Mouse (Mus musculus): ENCODE data around the gene Sox3.
A peak's percentile ranks its signal among the peaks of the same experiment; 100 is the strongest.

Sox3 gene

DNA sequence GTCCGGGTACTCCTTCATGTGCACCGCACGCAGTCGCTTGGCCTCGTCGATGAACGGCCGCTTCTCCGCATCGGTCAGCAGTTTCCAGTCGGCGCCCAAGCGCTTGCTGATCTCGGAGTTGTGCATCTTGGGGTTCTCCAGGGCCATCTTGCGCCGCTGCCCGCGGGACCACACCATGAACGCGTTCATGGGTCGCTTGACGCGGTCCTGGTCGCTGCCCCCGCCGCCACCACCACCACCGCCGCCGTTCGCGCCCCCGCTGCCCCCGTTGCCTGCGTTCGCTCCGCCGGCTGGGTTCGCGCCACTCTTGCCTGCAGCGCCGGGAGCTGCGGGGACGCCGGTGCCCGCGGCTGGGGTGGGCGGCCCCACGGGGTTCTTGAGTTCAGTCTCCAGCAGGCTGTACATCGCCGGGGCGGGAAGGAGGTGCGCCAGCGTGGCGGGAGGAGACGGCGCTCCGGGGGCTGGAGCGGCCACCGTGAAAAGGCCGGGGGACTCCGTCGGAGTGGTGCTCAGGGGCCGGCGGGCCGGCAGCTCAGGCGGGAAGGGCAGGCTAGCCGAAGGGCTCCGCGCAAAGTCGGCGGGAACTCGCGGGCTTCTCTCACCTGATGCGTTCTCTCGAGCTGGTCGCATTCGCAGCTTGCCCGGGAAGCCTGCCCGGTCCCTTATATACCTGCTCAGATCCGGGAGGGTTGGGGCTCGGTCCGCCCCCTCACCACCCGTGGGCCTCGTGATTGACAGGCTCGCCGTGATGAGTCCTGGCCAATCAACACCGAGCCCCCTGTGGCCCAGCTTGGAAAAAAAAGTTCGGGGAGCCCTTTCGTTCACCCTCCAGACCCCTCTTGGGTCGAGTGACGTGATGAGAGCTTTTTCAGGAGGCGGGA lies at the start of gene Sox3:
TSS of gene Sox3 (minus strand) at position 630 of the 881 bp plus-strand sequence.
- peak; percentile 6 for DNase-seq

DNA sequence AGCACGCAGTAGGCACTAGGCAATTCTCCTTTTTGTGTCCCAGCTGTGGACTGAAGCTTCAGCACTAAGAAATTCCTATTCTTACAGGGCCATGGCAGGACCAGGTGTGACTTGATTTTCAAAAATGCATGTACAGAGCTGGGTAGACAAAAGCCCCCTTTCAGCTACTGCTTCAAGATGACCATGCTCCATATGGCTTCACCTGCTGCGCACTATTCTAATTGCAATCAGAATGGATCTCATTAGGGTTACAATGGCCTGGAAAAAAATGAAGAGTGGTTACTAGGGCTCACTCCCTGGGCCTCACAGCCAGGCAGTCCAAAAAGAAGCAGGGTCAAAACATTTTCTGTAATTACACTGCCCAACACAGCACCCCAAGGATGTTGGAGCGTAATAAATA lies 47.0 kb upstream of the Sox3 start:
- DNase-seq: no peak

DNA sequence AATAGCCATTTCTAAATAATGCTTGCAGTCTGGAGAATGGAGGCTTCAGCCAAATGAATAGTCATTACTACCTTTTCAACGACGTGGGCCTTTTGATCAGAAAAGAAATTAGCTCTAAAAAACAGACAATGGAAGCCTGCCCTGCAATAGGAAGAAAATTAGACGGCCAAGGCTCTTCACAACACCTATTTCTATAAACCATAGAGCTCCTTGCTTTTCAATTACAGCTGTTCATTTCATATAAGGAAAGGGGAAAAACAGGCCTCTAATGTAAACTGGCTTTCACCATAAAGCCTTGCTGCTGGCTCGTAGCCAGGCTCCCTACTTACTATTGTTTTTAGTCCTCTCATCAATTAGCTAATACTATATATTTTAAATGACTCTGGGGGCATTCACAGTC lies 6.3 kb upstream of the Sox3 start:
- DNase-seq: no peak

DNA sequence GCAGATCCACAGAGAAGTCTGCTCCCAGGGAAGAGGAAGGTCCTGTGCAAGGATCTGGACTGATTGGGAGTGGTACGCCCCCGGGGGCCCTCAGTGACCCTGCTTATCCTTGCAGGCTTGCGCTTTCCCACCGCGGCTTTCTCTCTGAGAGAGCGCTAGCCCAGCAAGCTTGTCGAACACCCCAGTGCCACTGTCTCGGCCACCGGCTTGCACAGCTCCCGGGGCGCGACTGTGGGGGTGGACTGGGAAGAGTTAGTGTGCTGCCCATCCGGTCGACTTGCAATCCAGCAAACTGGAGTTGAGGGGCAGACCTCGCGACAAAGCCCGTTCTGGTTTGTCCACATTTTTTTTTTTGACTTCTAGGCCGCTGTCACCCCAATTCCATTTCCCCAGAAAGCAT lies 5.4 kb upstream of the Sox3 start:
- DNase-seq: no peak

DNA sequence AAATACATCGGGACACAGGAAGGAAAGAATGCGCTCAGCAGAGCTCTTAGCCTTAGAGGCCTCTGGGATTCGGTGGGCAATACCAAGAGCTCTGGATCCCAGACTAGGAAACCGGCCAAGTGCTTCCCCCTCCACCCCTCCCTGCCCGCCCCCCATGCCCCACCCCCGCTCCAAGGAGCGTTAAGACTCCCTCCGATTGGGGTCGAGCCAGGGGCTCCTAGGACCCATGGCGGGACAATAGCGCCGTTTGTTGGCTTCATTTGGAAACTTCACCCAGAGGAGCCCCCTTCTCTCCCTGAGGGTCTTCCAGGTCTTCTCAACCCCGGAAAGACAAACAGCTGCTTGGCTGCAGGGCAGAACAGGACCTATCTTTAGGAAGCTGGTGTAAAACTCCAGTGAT lies 3.1 kb upstream of the Sox3 start:
- no peak for DNase-seq

DNA sequence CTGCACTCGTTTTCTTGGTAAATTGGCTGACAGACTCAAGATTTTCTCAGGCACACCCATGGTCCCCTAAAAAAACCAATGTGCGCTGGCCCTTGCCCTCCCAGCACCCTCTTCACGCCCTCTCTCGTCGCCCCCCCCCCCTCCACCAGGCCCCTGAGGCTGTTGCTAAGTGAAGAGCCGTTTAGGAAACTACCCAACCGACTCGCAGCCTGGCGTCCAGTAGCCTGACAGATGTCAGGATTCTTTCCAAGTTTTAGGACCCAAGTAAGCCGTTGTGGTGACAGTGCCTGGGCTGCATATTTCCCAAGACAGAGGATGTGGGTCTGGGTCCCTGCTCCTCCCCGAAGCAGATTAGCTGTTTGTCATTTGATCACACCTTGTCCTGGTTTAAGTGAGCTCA lies 2.2 kb upstream of the Sox3 start:
- DNase-seq: no peak

DNA sequence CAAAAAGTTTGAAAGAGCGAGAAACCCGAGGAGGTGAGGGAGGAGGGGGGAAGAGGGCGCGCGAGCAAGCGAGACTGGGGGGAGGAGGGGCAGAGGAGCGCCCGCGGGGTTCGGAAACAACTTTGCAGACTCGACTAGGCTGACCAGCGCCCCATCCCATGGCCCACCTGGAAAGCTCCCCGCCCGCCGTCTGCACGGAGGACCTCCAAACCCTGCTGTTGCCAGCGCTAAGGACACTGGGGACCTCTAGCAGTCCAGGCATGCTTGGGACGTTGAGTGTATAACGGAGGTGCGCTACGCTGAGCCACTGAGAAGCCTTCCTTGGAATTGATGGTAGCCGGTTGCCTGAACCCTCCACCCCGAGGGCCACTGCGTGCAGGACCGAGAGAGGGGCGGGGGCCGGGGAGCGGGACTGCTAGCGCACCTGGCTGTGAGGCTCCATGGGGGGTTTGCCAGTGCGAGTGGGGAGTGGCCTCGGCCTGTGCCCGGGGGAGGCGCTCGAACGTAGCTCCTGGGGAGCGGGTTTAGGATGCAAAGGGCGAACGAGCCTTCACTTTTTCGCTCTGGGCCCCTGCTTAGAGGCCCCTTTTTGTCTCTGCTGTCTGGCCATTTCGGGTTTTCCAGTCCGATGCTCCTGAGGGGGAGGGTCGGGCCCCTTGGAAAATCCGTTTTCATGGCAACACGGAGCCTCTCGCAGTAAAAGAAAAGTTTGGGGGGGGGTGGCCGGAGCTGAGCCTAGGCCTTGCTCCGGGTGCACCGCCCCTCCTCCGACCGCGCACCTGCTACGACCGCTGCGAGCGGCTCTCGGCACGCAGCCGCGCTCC lies 702 bp upstream of the Sox3 start:
- peak; percentile 4 for DNase-seq

DNA sequence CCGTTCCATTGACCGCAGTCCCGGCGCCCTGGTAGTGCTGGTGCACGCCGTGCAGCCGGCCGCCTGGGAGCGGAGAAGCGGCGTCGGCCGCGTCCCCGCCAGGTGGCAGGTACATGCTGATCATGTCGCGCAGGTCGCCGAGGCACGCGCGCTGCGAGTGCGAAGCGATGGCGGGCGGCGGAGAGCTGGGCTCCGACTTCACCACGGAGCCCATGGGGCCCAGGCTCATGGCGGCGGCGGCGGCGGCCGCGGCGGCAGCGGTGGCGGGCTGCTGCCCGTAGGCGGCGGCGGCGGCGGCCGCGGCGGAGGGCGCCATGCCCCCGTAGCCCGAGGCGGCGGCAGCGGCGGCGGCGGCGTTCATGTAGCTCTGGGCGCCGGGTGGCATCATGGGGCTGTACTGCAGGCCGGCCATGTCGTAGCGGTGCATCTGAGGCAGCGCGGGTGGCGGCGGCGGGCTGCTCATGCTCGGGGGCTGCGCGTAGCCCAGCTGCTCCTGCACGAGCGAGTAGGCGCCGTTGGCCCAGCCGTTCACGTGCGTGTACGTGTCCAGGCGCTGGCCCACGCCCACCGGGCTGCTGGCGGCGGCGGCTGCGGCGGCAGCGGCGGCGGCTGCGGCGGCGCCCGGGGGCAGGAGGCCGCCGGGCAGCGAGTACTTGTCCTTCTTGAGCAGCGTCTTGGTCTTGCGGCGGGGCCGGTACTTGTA lies 981 bp downstream of the Sox3 start:
- peak; percentile 20 for DNase-seq

DNA sequence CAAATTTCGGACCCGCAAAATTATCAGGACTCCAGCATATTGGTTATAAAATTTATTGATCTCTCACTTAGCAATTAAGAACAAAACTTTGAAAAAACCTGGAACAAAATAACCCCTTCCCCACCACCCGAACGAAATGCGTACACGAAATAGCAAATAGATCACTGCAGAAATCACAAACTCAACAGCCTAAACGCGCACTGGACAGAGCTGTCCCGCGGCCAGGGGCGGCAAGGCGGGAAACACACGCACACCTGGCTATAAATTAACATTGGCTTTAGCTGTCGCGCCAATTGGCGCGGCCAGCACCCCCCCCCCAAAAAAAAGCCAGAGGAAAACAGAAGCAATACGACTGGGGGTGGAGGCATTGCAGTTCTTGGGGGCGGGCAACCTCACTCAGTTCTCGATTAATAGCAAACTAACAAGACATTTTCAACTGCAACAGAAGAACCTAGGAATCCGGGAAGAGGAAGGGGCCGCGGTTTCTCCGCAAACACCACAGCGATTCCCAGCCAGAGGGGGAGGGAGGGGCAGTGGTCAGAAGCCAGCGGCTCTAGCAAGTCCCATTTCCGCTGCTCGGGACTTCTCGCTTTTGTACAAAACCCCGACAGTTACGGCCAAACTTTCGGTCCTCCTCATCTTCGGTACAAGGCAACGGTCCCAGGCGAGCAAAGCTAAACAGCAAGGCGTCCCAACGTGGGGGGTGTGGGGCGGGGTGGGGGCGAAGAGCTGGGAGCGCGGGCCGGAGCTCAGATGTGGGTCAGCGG lies 1.7 kb downstream of the Sox3 start:
- no peak for DNase-seq

DNA sequence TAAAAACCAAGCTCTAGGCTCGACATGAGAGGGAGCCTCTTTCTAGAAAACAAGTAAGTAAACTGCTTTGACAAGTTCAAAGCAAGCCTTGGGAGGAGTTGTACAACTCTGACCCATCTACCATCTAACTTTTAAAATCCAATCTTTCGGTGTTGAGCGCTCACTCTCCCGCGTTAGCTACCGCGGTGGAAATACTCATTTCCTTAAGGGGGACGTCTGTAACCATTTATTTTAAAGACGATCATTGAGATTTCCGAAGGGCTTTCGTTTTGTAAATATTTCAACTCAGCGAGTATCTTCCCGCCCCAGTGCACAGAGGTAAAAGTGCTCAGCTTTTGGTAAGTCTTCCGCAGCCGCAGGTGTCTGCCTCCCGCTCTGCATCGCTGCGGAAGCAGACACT lies 2.6 kb downstream of the Sox3 start:
- no peak for DNase-seq

DNA sequence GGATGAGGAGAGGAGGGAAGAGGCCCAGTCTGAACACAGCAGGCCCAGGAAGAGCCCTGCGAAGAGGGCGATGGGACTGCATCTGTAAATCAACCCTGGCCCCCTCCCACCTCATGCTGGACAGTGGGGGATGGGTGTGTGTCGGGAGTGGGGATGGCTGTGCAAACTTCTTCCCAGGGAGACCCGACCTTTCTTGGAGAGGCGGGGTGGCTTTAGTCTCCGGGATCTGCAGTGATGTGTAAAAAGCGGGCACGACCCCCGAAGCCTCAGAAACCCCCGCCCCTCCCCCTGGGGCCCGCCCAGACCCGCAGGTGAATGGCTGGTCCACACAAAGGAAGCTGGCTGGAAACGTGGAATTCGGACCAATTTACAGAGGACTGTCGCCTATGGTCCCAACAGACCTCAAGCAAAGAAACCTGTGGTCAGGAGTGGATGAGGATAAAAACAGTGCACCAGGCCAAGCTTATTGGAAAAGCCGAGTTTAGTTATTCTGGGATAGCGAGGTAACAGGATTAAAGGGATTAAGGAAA lies 3.2 kb downstream of the Sox3 start:
- no peak for DNase-seq
